Mouse (Mus musculus) B cell, adult 62 days (primary cell): ENCODE results near the gene Tmem86b. TPM values are rescaled to one million over a fixed set of nuclear protein-coding genes. Genes with fewer than 3 reads are reported as not detected.

ENCODE experiments used
- total RNA-seq: library from RNA; stranded (reverse); gene quantifications from 4 replicates; pipeline ENCODE4 v1.2.4, GENCODE M21; 2023

Gene Tmem86b
- total RNA-seq: 50.2 to 57.5 TPM (median 54.8 TPM) in 4 replicates

DNA sequence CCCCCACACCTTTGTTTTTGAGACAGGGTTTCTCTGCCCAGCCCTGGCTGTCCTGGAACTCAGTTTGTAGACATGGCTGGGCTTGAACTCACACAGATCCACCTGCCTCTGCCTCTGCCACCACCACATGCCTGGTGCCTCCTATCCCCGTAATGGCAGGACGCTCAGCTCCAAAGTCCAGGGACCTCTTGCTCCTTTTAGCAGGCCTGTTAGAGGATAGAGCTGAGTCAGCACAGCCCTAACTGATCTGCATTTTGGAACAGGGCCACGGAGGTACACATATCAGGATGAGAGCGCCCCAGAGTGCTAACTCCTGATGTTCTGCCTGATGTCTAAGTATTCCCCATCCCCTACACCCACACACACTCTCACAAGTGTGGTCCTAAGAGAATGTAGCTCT is at the start of gene Tmem86b:
Tmem86b (minus strand) TSS at position 392 of the 400 bp plus-strand sequence.

DNA sequence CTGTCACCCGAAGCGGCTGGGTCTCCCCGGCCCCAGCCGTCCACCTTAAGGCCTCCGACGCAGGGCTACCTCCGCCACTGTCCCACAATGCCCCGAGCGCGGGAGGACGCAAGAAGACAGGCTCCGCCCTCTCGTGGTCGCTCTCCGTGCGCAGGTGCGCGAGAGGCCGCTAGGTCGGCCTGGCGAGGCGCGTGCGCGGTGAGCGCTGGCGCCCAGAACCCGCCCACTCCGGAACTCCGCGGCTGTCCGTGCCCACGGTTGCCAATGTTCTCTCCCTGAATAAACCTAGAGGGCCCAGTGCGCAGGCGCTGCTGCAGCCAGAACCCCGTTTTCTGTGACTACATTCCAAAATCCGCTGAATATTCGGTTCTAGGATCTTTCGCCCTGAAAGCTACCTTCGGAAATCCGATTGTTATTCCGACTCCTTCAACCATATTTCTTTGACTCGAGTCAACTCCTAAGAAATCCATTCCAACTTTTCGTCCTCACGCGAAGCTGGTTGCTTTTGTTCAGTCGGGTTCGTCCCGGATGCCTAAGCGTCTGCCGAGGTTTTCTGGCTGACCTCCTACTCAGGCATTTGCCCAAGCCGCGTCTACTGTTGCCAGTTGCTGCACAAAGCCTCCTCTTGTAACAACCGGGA is 27.8 kb upstream of the Tmem86b start, which contains the start of gene Ppp6r1:
Ppp6r1 (minus strand) TSS at position 108 of the 640 bp plus-strand sequence.

DNA sequence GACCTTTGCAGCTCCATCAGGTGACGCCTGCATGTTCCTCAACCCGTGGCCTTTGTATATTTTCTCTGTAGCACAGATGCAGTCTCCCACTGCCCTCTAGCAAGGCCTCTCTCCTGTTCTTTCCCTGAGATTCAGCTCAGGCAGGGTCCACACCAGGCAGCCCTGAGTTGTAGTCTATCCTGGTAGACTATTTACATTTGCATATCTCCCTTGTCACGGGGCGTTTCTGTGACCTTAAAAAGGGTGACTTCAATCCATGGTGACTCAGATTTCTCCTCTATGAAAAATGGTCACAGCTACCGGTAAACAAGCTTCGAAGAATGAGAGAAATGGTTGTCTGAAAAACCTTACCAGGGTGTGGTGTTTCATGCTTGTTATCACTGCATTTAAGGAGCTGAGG is 27.3 kb downstream of the Tmem86b start, which contains the start of gene Ptprh:
Ptprh (minus strand) TSS at position 169 of the 400 bp plus-strand sequence.

Other genes with a start within 250 kb of the Tmem86b start
- 0.13 TPM in 1 of 4 replicates, not detected in the others for gene Gp6, start 233.7 kb downstream of the Tmem86b start, total RNA-seq
- 8.5 to 10.2 TPM (median 9.3 TPM) in 4 replicates for gene Rdh13, start 185.8 kb downstream of the Tmem86b start, total RNA-seq
- 17.0 to 42.8 TPM (median 33.0 TPM) in 4 replicates for gene Eps8l1, start 170.7 kb downstream of the Tmem86b start, total RNA-seq
- gene Ppp1r12c, start 129.7 kb downstream of the Tmem86b start, total RNA-seq: 243 to 274 TPM (median 259 TPM) in 4 replicates
- gene Tnnt1, start 115.0 kb downstream of the Tmem86b start, total RNA-seq: not detected in 4 replicates
- gene Tnni3, start 107.2 kb downstream of the Tmem86b start, total RNA-seq: 1.5 TPM in 1 of 4 replicates, not detected in the others
- 0.24 to 0.26 TPM (median 0.25 TPM) in 3 of 4 replicates, not detected in the other for gene Dnaaf3, start 99.0 kb downstream of the Tmem86b start, total RNA-seq
- 1.2 TPM in 1 of 4 replicates, not detected in the others for gene Syt5, start 83.9 kb downstream of the Tmem86b start, total RNA-seq
- 0.16 TPM in 1 of 4 replicates, not detected in the others for gene Ptprh, start 27.4 kb downstream of the Tmem86b start, total RNA-seq
- gene Ppp6r1, start 27.6 kb upstream of the Tmem86b start, total RNA-seq: 264 to 268 TPM (median 267 TPM) in 4 replicates
- gene Hspbp1, start 53.6 kb upstream of the Tmem86b start, total RNA-seq: 73.6 to 82.3 TPM (median 79.6 TPM) in 4 replicates
- gene Brsk1, start 59.2 kb upstream of the Tmem86b start, total RNA-seq: not detected in 4 replicates
- 1.5 to 4.0 TPM (median 3.0 TPM) in 4 replicates for gene Tmem150b, start 93.8 kb upstream of the Tmem86b start, total RNA-seq
- 87.1 to 92.8 TPM (median 91.8 TPM) in 4 replicates for gene Kmt5c, start 108.7 kb upstream of the Tmem86b start, total RNA-seq
- 1.3 to 5.4 TPM (median 4.0 TPM) in 4 replicates for gene Cox6b2, start 121.7 kb upstream of the Tmem86b start, total RNA-seq
- not detected in 4 replicates for gene Fam71e2, start 139.9 kb upstream of the Tmem86b start, total RNA-seq
- not detected in 4 replicates for gene Il11, start 151.4 kb upstream of the Tmem86b start, total RNA-seq
- not detected in 4 replicates for gene Tmem190, start 151.5 kb upstream of the Tmem86b start, total RNA-seq
- gene Tmem238, start 158.2 kb upstream of the Tmem86b start, total RNA-seq: 1.8 to 2.7 TPM (median 2.4 TPM) in 4 replicates
- 1,788 to 1,881 TPM (median 1,825 TPM) in 4 replicates for gene Rpl28, start 161.5 kb upstream of the Tmem86b start, total RNA-seq
- 157 to 176 TPM (median 162 TPM) in 4 replicates for gene Ube2s, start 181.2 kb upstream of the Tmem86b start, total RNA-seq
- gene Shisa7, start 213.3 kb upstream of the Tmem86b start, total RNA-seq: 0.49 to 2.8 TPM (median 1.1 TPM) in 4 replicates
- 4.3 to 9.7 TPM (median 6.8 TPM) in 4 replicates for gene Isoc2b, start 238.8 kb upstream of the Tmem86b start, total RNA-seq
- gene Isoc2a, start 245.7 kb upstream of the Tmem86b start, total RNA-seq: 9.9 to 14.2 TPM (median 11.8 TPM) in 4 replicates